Mouse (Mus musculus) forebrain, embryonic 13.5 days (tissue): Measurements from ENCODE around the gene Il2ra. TPM values are rescaled to one million over a fixed set of nuclear protein-coding genes. Genes with fewer than 3 reads are reported as not detected.
A peak's percentile ranks its signal among the peaks of the same experiment; 100 is the strongest.
"Not testable (repeated sequence)": the region's sequence is repeated elsewhere in the genome, so short reads cannot be mapped to it uniquely, and the experiment has no call there.

Experiments
- ATAC-seq: fragments of 200-750 bp; cut with Nextera tagmentation; 2 replicates; pipeline ENCODE4 v1.8.0; 2017
- H3K27ac ChIP-seq: fragments of 300-500 bp; sonication (generic); 2 replicates; pipeline ENCODE4 v1.5.1; 2015; ENCODE audit warnings: inconsistent platforms, mild to moderate bottlenecking, moderate library complexity
- H3K27me3 ChIP-seq: fragments of 300-500 bp; sonication (generic); 2 replicates; pipeline ENCODE4 v1.6.1; 2015; ENCODE audit warnings: mild to moderate bottlenecking, inconsistent platforms
- H3K36me3 ChIP-seq: fragments of 300-500 bp; sonication (generic); 2 replicates; pipeline ENCODE4 v1.6.1; 2015; ENCODE audit warnings: mild to moderate bottlenecking, inconsistent platforms; ENCODE audit not compliant: poor library complexity, severe bottlenecking
- H3K4me1 ChIP-seq: fragments of 300-500 bp; sonication (generic); 2 replicates; pipeline ENCODE4 v1.6.1; 2015; ENCODE audit warnings: inconsistent platforms
- H3K4me2 ChIP-seq: fragments of 300-500 bp; sonication (generic); 2 replicates; pipeline ENCODE4 v1.6.1; 2015; ENCODE audit warnings: inconsistent platforms, mild to moderate bottlenecking, moderate library complexity
- H3K4me3 ChIP-seq: fragments of 300-500 bp; sonication (generic); 2 replicates; pipeline ENCODE4 v1.5.1; 2015; ENCODE audit warnings: mild to moderate bottlenecking, inconsistent platforms
- H3K9ac ChIP-seq: fragments of 300-500 bp; sonication (generic); 2 replicates; pipeline ENCODE4 v1.6.1; 2015; ENCODE audit warnings: mild to moderate bottlenecking, inconsistent platforms
- H3K9me3 ChIP-seq: fragments of 300-500 bp; sonication (generic); replicated peaks from 2 replicates; pipeline ENCODE4 v1.6.1; 2016; ENCODE audit warnings: inconsistent platforms
- WGBS: fragments of 180-500 bp; shearing (Covaris S2); methylation state at CpG from one replicate; pipeline ENCODE4 v1.1.7; 2015; 5-methylcytosine and 5-hydroxymethylcytosine counted together
- polyA plus RNA-seq: library from polyadenylated mRNA; unstranded; fragments of >200 nt; fragmentation: Nextera tagmentation; extraction: Ambion mirVana; gene quantifications from 2 replicates; pipeline ENCODE4 v1.2.1, GENCODE M21; 2015

The Il2ra gene
- polyA plus RNA-seq, 1 experiment from 2014 or later: not detected

GRCm38 (mm10) chr2:11710101-11710500, 67.5 kb downstream of the Il2ra start:
- peaks cover 15% of the 10 kb centered on the region for H3K4me1 ChIP-seq
- not testable (repeated sequence) for H3K4me2 ChIP-seq, H3K36me3 ChIP-seq, H3K4me3 ChIP-seq, ATAC-seq, H3K27ac ChIP-seq, H3K9ac ChIP-seq, H3K9me3 ChIP-seq
- peaks cover 33% of the 10 kb centered on the region for H3K27me3 ChIP-seq
- 57% methylated on average over 4 of the region's 4 CpGs for WGBS

GRCm38 (mm10) chr2:11712483-11712990, 69.9 kb downstream of the Il2ra start:
- 88% methylated on average over 6 of the region's 6 CpGs for WGBS
- Histone ChIP-seq H3K4me2 (no peak overlapping the region), H3K27ac (no peak overlapping the region), H3K27me3 (peaks cover 9% of the 10 kb centered on the region; the same call in 1 of the 2 replicates), H3K36me3 (no peaks in the 10 kb centered on the region), H3K4me3 (no peak overlapping the region), H3K9ac (no peak overlapping the region), H3K9me3 (no peaks in the 10 kb centered on the region), H3K4me1 (no peaks in the 10 kb centered on the region)
- ATAC-seq: no peak

DNA sequence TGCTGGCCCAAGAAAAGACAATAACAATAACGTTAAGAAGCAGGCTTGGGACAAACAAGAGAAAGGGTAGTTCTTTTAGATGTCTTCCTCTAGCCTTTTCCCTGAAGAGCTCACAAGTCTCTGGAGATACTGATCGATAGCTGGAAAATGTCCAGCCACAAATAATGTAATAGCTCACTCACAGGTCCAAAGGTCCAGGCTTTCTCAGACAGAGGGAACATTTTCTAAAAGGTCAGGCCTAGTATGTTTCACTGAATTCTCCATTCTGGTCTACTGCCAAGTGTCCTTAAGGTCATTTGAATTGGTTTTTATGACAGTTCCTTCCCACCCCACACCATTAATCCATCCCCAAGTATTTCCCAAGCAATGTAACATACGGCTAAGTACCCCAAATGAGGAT, 70.4 kb downstream of the Il2ra start:
- Histone ChIP-seq H3K9ac (no peak overlapping the region), H3K36me3 (no peaks in the 10 kb centered on the region), H3K9me3 (no peaks in the 10 kb centered on the region), H3K27me3 (peaks cover 6% of the 10 kb centered on the region; the same call in 1 of the 2 replicates), H3K27ac (no peak overlapping the region), H3K4me3 (no peak overlapping the region), H3K4me2 (no peak overlapping the region), H3K4me1 (no peaks in the 10 kb centered on the region)
- ATAC-seq: no peak
- 75% methylated on average over 3 of the region's 3 CpGs for WGBS

- H3K27ac ChIP-seq: no peak overlapping the region
- ATAC-seq: 0 out of 2 replicates have a peak, but pooled peaks have one; percentile 43
- no peak overlapping the region for H3K4me3 ChIP-seq
- H3K36me3 ChIP-seq: no peaks in the 10 kb centered on the region
- no peaks in the 10 kb centered on the region for H3K9me3 ChIP-seq
- no peak overlapping the region for H3K4me2 ChIP-seq
- H3K9ac ChIP-seq: no peak overlapping the region
- WGBS: 81% methylated on average over 4 of the region's 4 CpGs
- no peaks in the 10 kb centered on the region for H3K4me1 ChIP-seq
- H3K27me3 ChIP-seq: no peaks in the 10 kb centered on the region
Observed at GRCm38 (mm10) chr2:11714535-11714934, 71.9 kb downstream of the Il2ra start.

GRCm38 (mm10) chr2:11718573-11718972, 76.0 kb downstream of the Il2ra start:
- no peaks in the 10 kb centered on the region for H3K36me3 ChIP-seq
- 89% methylated on average over 2 of the region's 2 CpGs for WGBS
- ATAC-seq: no peak
- no peaks in the 10 kb centered on the region for H3K27me3 ChIP-seq
- no peak overlapping the region for H3K27ac ChIP-seq
- no peaks in the 10 kb centered on the region for H3K4me1 ChIP-seq
- no peak overlapping the region for H3K4me2 ChIP-seq
- no peak overlapping the region for H3K9ac ChIP-seq
- H3K9me3 ChIP-seq: no peaks in the 10 kb centered on the region
- H3K4me3 ChIP-seq: no peak overlapping the region

DNA sequence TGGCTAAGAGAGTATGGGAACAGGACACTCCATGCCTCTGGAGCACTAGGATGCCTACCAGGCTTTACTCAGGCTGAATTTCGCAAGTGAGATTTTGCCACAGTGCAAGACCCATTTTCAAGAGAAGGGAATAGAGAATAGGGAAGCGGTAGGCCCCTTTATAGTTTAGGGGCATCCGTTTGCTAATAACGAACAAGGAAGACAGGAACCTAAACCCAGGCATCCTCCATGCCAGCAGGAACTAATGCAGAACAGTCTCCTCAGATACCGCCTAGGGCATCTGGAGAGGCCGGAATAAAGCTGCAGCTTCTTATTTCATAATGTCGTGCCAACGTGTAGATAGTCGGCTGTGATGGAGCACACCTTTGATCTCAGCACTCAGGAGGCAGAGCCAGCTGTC, 80.0 kb downstream of the Il2ra start:
- no peak for ATAC-seq
- 91% methylated on average over 9 of the region's 9 CpGs for WGBS

DNA sequence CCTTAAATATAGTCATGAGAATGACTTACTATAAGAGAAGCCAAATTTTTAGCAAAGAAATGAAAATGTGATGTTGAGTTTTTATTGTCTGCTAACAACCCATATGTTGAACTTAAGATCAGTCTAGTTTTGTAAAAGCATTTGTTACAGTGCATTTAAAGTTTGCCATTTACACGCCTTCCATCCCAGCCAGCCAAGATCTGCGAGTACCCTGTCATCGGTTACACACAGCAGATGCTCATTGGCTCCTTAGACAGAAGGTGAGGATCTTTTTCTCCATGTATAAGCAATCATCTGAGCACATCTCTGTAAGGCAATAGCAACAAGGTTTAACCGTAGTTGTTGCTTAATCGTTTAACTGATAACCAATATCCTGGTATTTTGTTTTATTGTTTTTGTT, 85.0 kb downstream of the Il2ra start:
- no peak overlapping the region for H3K4me2 ChIP-seq
- no peaks in the 10 kb centered on the region for H3K36me3 ChIP-seq
- no peak for ATAC-seq
- no peaks in the 10 kb centered on the region for H3K4me1 ChIP-seq
- H3K27ac ChIP-seq: no peak overlapping the region
- 93% methylated on average over 5 of the region's 5 CpGs for WGBS
- no peak overlapping the region for H3K9ac ChIP-seq
- H3K27me3 ChIP-seq: no peaks in the 10 kb centered on the region
- H3K4me3 ChIP-seq: no peak overlapping the region
- H3K9me3 ChIP-seq: no peaks in the 10 kb centered on the region

More for the DNA sequence above, 80.0 kb downstream of the Il2ra start:
- Histone ChIP-seq H3K4me1 (no peaks in the 10 kb centered on the region), H3K27ac (no peak overlapping the region), H3K36me3 (no peaks in the 10 kb centered on the region), H3K9me3 (no peaks in the 10 kb centered on the region), H3K27me3 (no peaks in the 10 kb centered on the region), H3K9ac (no peak overlapping the region), H3K4me2 (no peak overlapping the region), H3K4me3 (no peak overlapping the region)

DNA sequence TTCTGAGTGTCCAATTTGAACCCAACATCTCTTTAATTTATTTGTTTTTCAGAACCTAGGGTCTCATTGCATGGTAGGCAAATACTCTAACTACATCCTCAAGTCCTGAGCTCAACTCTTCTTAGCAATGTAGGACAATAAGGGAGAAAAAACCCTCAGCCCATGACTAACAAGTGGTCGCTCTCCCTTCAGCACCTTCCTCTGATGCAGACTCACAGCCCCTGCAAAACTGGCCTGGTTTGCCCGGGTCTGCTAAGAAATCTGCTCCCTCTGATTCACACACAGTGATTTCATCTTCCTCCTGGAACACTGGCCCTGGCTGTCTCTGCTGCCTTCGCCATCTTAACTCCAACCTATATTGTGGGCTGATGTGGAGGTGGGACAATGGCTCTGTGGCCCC, 86.5 kb downstream of the Il2ra start:
- no peak overlapping the region for H3K27ac ChIP-seq
- H3K4me1 ChIP-seq: no peaks in the 10 kb centered on the region
- WGBS: 79% methylated on average over 3 of the region's 3 CpGs
- no peak overlapping the region for H3K9ac ChIP-seq
- no peaks in the 10 kb centered on the region for H3K9me3 ChIP-seq
- no peaks in the 10 kb centered on the region for H3K36me3 ChIP-seq
- H3K4me3 ChIP-seq: no peak overlapping the region
- no peaks in the 10 kb centered on the region for H3K27me3 ChIP-seq
- H3K4me2 ChIP-seq: no peak overlapping the region
- no peak for ATAC-seq

DNA sequence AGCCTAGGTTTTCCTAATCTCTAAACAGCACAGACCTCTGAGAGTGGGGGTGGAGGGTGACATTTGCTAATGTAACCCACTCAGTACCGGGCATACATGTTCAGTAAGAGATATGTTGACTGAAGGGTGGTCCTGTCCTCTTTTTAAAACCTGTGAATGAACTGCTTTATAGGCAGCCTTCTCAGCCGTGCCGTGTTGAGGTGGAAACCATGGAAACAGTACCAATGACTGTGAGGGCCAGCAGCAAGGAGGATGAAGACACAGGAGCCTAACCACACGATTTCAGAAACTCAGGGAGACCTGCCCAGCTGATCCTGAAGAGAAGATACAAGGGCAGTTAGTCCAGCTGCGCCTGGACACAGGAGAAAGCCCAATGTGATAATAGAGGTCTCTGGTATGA, 90.4 kb downstream of the Il2ra start:
- H3K9ac ChIP-seq: no peak overlapping the region
- no peak overlapping the region for H3K4me3 ChIP-seq
- no peak overlapping the region for H3K4me2 ChIP-seq
- no peaks in the 10 kb centered on the region for H3K27me3 ChIP-seq
- WGBS: 68% methylated on average over 5 of the region's 5 CpGs
- no peaks in the 10 kb centered on the region for H3K9me3 ChIP-seq
- peaks cover 3% of the 10 kb centered on the region; the same call in 1 of the 2 replicates for H3K36me3 ChIP-seq
- H3K4me1 ChIP-seq: no peaks in the 10 kb centered on the region
- no peak for ATAC-seq
- no peak overlapping the region for H3K27ac ChIP-seq

DNA sequence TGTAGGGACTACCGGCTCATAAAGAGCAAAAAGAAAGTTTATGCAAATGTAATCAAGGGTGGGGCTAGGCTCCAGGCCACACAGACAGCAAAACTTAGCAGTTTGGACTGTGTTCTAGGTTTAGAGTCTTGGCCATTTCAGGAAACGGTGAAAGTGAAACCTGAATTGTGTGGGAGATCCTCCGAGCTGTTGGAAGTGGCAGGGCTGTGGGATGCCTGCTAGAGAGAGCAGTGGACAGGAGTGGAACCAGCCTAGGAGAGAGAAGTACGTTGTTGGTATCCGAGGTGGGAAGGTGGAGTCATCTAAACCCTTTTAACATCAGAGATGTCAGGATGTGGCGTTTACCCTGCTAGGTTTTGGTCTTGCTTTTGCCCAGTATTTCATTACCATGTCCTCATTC, 93.2 kb downstream of the Il2ra start:
- no peaks in the 10 kb centered on the region for H3K4me1 ChIP-seq
- H3K9ac ChIP-seq: no peak overlapping the region
- no peak for ATAC-seq
- H3K4me3 ChIP-seq: no peak overlapping the region
- no peaks in the 10 kb centered on the region for H3K27me3 ChIP-seq
- 89% methylated on average over 6 of the region's 6 CpGs for WGBS
- no peak overlapping the region for H3K4me2 ChIP-seq
- peaks cover 30% of the 10 kb centered on the region for H3K36me3 ChIP-seq
- H3K27ac ChIP-seq: no peak overlapping the region
- no peaks in the 10 kb centered on the region for H3K9me3 ChIP-seq

DNA sequence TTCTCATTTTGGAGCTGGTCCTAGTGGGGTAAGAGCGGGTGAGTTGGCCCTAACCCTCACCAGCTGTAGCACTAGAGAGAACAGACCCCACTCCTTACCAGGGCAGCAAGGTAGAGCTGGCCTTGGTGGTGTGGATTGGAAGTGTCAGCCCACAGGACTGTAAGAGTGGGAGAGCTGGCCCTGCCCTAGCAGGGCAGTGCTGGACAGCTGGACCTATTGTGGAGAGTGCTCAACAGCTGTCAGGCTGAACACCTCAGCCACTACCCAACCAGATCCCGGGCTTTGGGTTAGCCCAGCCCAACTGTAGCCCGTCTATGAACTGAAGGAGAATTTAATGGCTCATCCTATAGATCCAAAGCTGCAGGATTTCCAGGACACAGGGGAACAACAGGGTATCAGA, 96.2 kb downstream of the Il2ra start:
- no peak overlapping the region for H3K4me3 ChIP-seq
- H3K9ac ChIP-seq: no peak overlapping the region
- H3K9me3 ChIP-seq: no peaks in the 10 kb centered on the region
- H3K27ac ChIP-seq: no peak overlapping the region
- H3K27me3 ChIP-seq: no peaks in the 10 kb centered on the region
- H3K36me3 ChIP-seq: peaks cover 60% of the 10 kb centered on the region
- no peaks in the 10 kb centered on the region for H3K4me1 ChIP-seq
- 91% methylated on average over 3 of the region's 3 CpGs for WGBS
- no peak for ATAC-seq
- no peak overlapping the region for H3K4me2 ChIP-seq

- no peaks in the 10 kb centered on the region for H3K27me3 ChIP-seq
- H3K36me3 ChIP-seq: peaks cover 68% of the 10 kb centered on the region
- H3K27ac ChIP-seq: no peak overlapping the region
- WGBS: 94% methylated on average over 4 of the region's 4 CpGs
- no peak for ATAC-seq
- H3K4me2 ChIP-seq: no peak overlapping the region
- H3K9ac ChIP-seq: no peak overlapping the region
- no peaks in the 10 kb centered on the region for H3K9me3 ChIP-seq
- no peak overlapping the region for H3K4me3 ChIP-seq
- H3K4me1 ChIP-seq: no peaks in the 10 kb centered on the region
Observed at GRCm38 (mm10) chr2:11739516-11740051, 97.0 kb downstream of the Il2ra start.
